Mouse (Mus musculus): Measurements from ENCODE around the gene Aimp1. TPM values are rescaled to one million over a fixed set of nuclear protein-coding genes. Genes with fewer than 3 reads are reported as not detected.

Aimp1 gene
- total RNA-seq (2022) = 10 to 100 TPM; 50.5 to 63.4 (median 53.2) TPM

- no peak for DNase-seq (ENCODE audit: low spot score in 2 of 2)
Observed at GRCm38 (mm10) chr3:132684231-132684928, at the start of gene Aimp1. Gene Aimp1 (minus strand): TSS chr3:132684370.

GRCm38 (mm10) chr3:132724326-132724725, 40.2 kb upstream of the Aimp1 start:
- DNase-seq (ENCODE audit: low spot score in 2 of 2) = peak in 1 of 2 experiments; percentile 37

DNA sequence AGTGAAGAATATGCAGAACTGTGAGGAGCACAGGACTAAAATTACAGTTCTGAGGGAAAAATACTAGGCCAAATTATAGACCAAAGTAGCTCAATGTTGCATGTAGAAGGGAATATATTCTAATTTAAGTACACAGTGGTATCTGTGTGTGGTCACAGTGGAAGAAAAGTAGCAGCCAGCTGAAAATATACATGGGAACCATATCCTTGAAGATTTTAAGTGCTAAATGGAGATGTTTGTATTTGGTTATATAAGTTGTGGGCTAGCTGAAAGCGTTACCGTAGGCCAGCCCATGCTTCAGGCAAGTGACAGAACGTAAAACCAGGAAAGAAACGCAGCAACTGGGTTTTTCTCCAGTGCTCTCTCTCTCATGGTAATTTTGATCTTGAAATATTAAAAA, 33.1 kb upstream of the Aimp1 start:
- DNase-seq (ENCODE audit: low spot score in 2 of 2) = no peak

- no peak for DNase-seq (ENCODE audit: low spot score in 2 of 2)
Observed at GRCm38 (mm10) chr3:132713913-132714312, 29.7 kb upstream of the Aimp1 start.

DNA sequence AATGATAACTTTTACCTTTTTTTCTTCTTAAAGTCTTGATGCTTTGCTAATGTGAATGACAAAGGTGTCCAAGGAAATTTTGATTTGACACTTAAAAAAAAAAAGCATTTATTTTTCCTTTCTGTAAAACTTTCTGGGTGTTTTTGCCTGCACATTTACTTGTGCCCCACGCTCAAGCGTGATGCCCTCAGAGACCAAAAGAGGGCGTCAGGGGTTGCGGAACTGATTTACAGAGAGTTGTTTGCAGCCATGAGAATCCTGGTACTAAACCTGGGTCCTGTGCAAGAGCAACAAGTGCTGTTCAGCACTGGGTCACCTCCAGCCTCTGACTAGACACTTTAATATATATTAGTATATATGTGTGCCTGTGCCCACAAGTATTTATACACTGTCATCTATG, 22.8 kb upstream of the Aimp1 start:
- DNase-seq (ENCODE audit: low spot score in 2 of 2) = no peak

- no peak for DNase-seq (ENCODE audit: low spot score in 2 of 2)
Observed at GRCm38 (mm10) chr3:132704216-132704615, 20.0 kb upstream of the Aimp1 start.

- no peak for DNase-seq (ENCODE audit: low spot score in 2 of 2)
Observed at GRCm38 (mm10) chr3:132701368-132701767, 17.2 kb upstream of the Aimp1 start.

DNA sequence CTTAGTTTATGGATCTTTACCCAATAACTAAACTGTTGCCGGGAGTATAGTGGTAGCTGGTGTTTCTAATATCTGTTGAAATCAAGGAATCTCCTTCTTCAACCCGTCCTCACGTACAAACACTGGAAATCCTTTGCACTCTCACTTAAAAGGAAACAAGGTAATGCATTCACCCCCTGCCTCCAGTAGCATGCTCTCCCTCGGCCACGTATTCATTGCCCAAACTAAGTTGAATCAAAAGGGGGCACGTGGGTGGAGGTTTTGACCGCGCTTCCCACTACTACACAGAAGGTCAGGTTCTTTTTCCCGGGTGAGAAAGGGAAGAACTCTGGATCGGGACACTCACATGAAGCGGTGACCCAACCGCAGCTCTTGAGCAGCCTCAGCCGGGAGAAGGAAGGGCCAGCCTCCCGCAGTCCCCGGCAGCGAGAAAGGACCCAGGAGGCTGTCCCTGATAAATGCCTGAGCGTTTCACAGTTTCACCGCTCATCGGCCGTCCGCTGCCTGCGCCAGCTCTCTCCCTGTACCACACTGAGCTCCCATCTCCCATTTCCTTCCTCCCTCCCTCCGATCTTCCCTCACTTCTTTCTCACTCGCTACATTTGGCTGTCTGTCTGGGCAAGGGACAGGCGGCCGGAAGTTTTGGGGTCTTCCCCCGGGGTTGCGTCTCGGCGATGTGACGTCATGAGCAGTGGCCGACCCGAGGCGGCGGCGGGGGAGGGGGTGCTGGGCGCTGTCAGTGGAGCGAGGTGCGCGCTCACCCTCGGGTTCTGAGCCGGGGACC, 531 bp downstream of the Aimp1 start, which contains the start of gene Tbck:
TSS of gene Tbck (plus strand) at position 698 of the 784 bp plus-strand sequence.
- DNase-seq (ENCODE audit: low spot score in 2 of 2) = peak; percentile 89 to 92

- no peak for DNase-seq (ENCODE audit: low spot score in 2 of 2)
Observed at GRCm38 (mm10) chr3:132677494-132677893, 6.7 kb downstream of the Aimp1 start.

DNA sequence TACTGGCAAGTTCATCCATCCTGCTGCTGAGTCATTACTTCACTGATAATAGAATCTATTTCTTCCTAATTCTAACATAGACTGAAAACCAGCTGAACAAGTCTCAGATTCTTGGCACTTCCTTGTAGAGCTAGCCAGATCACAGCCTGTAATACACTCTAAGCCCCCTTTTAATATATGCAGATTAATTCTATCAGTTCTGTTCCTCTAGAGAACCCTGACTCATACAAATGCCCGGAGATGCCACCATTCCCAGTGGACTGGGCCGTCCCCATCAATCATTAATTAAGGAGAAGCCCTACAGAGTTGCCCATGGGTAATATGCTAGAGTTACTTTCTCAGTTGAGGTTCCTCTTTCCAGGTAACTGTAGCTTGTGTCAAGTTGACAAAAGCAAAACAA, 28.2 kb downstream of the Aimp1 start:
- DNase-seq (ENCODE audit: low spot score in 2 of 2) = no peak

DNA sequence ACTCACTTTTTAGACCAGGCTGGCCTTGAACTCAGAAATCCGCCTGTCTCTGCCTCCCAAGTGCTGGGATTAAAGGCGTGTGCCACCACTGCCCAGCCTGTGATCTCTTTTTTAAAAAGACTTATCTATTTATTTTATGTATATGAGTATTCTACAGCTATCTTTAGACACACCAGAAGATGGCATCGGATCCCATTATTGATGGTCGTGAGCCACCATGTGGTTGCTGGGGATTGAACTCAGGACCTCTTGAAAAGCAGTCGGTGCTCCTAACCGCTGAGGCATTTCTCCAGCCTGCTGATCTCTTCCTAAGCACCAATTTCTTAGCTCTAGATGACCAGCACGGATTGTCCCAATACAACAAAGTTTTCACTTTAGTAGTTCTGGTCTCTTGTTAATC, 30.2 kb downstream of the Aimp1 start:
- no peak for DNase-seq (ENCODE audit: low spot score in 2 of 2)

GRCm38 (mm10) chr3:132651776-132652175, 32.4 kb downstream of the Aimp1 start:
- no peak for DNase-seq (ENCODE audit: low spot score in 2 of 2)

- no peak for DNase-seq (ENCODE audit: low spot score in 2 of 2)
Observed at GRCm38 (mm10) chr3:132650191-132650590, 34.0 kb downstream of the Aimp1 start.

DNA sequence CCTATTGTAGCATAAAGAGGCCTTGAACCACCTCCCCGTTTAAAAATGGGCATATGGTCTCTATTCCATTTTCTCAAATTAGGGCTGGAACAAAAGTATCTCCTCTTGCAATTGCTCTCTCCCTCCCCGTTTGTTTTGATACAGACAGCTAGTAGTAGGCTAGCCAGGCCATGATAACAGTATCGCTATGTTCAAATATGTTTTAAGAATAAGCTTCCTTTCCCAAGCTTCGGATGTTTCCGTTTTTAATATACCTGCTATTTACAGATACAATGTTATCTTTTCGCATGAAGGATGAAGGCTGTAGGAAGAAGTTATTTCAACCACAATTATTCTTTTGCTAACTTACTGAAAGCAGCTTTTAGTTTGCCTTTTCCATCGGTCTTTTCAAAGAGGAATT, 34.8 kb downstream of the Aimp1 start:
- no peak for DNase-seq (ENCODE audit: low spot score in 2 of 2)

DNA sequence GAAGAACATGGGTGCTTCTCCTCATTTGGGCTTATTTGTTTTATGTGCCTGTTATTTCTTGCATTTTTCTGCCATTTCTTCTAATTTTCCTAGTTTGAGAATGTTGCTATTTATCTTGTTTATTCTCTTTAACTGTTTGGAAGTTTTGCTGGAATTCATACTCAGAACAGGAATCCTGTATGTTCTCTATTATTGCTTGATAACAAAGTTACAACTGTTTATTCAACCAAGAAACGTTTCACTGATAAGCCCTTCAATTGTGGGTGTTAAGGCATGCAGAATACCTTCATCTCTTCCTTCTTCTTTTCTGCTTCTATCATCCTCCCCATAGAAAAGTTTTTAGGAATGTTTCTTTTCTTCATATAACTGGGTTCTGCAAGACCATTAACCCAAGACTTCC, 37.4 kb downstream of the Aimp1 start:
- no peak for DNase-seq (ENCODE audit: low spot score in 2 of 2)

DNA sequence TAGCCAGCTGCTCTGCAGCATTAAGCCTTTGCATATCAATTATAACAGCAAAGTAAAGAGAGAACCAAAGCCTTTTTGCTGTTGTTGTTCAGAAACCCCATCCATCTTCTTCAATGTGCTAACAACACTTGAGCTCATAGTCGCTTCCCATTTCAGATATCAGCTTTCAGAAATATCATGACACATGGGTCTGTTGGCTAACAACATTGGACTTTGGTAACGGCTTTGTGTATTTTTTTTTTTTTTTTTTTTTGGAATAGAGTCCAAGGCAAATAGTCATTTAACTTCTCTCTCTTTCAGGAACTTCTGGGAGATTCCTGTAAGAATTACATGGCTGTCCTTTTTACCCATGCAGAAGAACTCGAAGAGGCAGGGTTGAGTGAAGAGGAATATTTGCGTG, 40.1 kb downstream of the Aimp1 start:
- no peak for DNase-seq (ENCODE audit: low spot score in 2 of 2)

GRCm38 (mm10) chr3:132637080-132637479, 47.1 kb downstream of the Aimp1 start:
- no peak for DNase-seq (ENCODE audit: low spot score in 2 of 2)

DNA sequence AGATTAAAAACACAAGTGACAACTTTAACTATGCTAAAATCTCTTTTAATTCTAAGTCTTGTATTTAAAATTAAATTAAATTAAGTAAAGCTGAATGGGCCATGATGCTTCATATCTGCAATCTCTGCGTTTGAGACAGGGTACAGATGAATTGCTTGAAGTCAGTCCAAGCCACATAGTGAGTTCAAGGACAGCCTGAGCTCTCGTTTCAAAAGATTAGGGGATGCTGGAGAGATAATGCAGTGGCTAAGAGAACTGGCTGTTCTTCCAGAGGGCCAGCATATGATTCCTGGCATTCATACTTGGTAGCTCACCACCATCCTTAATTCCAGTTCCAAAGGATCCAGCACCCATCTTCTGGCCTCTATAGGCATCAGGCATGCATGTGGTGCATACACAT, 50.9 kb downstream of the Aimp1 start:
- no peak for DNase-seq (ENCODE audit: low spot score in 2 of 2)

DNA sequence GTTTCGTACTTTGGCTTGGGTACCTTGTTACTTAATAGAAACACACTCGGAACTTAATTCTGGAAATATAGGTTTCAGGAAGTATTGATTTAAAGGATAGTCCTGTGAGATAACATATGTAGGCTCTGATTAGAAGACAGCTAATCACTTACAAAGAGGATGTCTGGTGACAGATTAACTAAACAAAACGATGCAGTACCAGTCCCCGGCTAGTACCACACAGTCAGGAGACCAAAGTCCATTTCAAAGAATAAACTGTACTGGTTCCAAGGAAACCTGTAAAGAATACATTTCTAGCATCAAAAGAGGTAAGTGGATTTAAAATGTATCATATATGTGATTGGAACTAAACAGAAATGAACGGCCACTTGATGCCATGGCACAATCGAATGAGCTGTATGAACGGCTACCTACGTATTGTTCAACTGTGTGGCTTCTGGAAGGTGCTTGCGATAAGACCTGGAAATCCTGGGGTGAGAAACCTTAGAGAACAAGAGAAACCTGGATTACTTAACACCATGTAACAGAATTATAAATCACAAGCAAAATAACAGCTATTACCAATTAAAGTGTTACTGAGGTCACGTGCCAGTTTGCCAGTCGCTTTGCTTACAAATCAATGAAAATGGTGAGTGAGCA, 54.5 kb downstream of the Aimp1 start, which contains the start of gene Gimd1:
TSS of gene Gimd1 (plus strand) at position 220 of the 639 bp plus-strand sequence.
- DNase-seq (ENCODE audit: low spot score in 2 of 2) = no peak

- DNase-seq (ENCODE audit: low spot score in 2 of 2) = no peak
Observed at GRCm38 (mm10) chr3:132628741-132629140, 55.4 kb downstream of the Aimp1 start.

Data from left cerebral cortex, adult 8-10 months (tissue).